In the genomic region with DNA sequence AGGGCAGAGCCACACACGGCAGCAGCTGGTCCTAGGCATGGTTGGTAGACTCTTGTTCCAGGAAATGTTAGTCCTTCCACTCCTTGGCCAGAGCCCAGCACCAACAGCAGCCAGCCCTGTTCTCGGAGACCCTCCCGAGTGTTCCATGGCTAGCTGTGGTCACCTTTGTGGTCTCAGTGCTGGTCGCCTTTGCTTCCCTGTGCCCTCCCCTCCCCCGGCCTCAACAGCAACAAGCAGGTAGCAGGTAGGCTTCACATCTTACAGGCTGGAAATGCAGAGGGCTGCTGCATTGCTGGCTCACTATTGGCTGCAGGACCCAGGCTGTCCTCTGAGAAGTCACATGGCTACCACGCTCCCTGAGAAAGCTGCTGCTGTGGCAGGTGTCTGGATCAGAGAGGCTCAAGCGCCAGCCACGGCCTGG, we compare ENCODE assay signal across 10 mouse cellular contexts.
DNase-seq lines count a peak whose midpoint lies in the region; ATAC-seq and TF ChIP-seq lines count a peak whose summit lies in the region.
"Had no signal": no experiment of that assay in that cellular context is flagged by ENCODE, and none has a peak within 500 bp of the region (broad histone marks: within the 10 kb centered on the region; RNA-seq: fewer than 3 reads in every experiment).

No protein-coding gene starts in this region.

- intact Hi-C loops in gastrocnemius, postnatal 14 days (cut with DNase I; ENCODE audit: low total_unique reads), result loop anchor here (5.0 kb wide), 1 partner anchor 77 kb away; a partner anchor contains a TSS

- peak overlapping the region; percentile 83 for H3K27ac ChIP-seq in liver, postnatal 0 days (ENCODE audit: low read depth)
- no peak overlapping the region for H3K27ac ChIP-seq in liver, embryonic 12.5 days

- WGBS in liver, postnatal 0 days (ENCODE audit: insufficient replicate concordance), result 79% methylated on average over 8 of the region's 8 CpGs
- 60% methylated on average over 8 of the region's 8 CpGs for WGBS in liver, embryonic 12.5 days (ENCODE audit: insufficient replicate concordance)

- no peaks in the 10 kb centered on the region for H3K27me3 ChIP-seq in liver, postnatal 0 days (ENCODE audit: insufficient read depth, low read length)
- H3K27me3 ChIP-seq in liver, embryonic 12.5 days (replicated peaks), result peaks cover under 1% of the 10 kb centered on the region; the same call in 1 of the 2 replicates

- peaks cover 25% of the 10 kb centered on the region for H3K4me1 ChIP-seq in liver, postnatal 0 days (ENCODE audit: insufficient read depth)
- peaks cover 37% of the 10 kb centered on the region for H3K4me1 ChIP-seq in liver, embryonic 12.5 days

- no peak for TF ChIP-seq CTCF in liver, postnatal 0 days (IDR thresholded peaks at IDR 0.05; ENCODE audit: low read depth)

- no peaks in the 10 kb centered on the region for H3K36me3 ChIP-seq in liver, postnatal 0 days (replicated peaks; ENCODE audit: insufficient read depth, low read length)
- H3K36me3 ChIP-seq in liver, embryonic 12.5 days, result no peaks in the 10 kb centered on the region

- H3K4me3 ChIP-seq in liver, postnatal 0 days (ENCODE audit: low read depth, low read length), result no peak overlapping the region
- H3K4me3 ChIP-seq in liver, embryonic 12.5 days, result no peak overlapping the region

- H3K9ac ChIP-seq in liver, postnatal 0 days (replicated peaks), result no peak overlapping the region
- H3K9ac ChIP-seq in liver, embryonic 12.5 days, result no peak overlapping the region
- H3K9ac ChIP-seq: lung, embryonic 14.5 days had no signal

- ATAC-seq in liver, postnatal 0 days, result no peak
- ATAC-seq in liver, embryonic 12.5 days, result no peak

- no peak for TF ChIP-seq EP300 in liver, postnatal 0 days (IDR thresholded peaks at IDR 0.05; ENCODE audit: low read depth)

- H3K9me3 ChIP-seq in liver, postnatal 0 days (ENCODE audit: low read length), result no peaks in the 10 kb centered on the region
- H3K9me3 ChIP-seq in liver, embryonic 12.5 days (replicated peaks), result no peaks in the 10 kb centered on the region

- H3K4me2 ChIP-seq in liver, postnatal 0 days (ENCODE audit: low read depth, low read length), result no peak overlapping the region
- H3K4me2 ChIP-seq in liver, embryonic 12.5 days, result no peak overlapping the region
- H3K4me2 ChIP-seq: lung, embryonic 14.5 days had no signal

- peak; percentile 52 to 57 for DNase-seq in cerebellum, postnatal 14 days
- no peak for DNase-seq in cerebellum, adult 9-11 months
- no peak for DNase-seq in liver, postnatal 0 days
- DNase-seq in gastrocnemius, postnatal 14 days, result peak; percentile 51
- peak; percentile 52 to 69 for DNase-seq in kidney, postnatal 36 days
- DNase-seq in ovary, postnatal 10 days (ENCODE audit: low spot score), result no peak
- no peak for DNase-seq in layer of hippocampus, adult 11-12 months (ENCODE audit: low spot score)
- DNase-seq: lung, embryonic 14.5 days; thymus, postnatal 36 days had no signal

Comparison
In these comparisons a context has a peak if more than half of its experiments do, and no peak if none do; other contexts are left out.
1. DNase-seq: peak in cerebellum, postnatal 14 days (2 of 2), gastrocnemius, postnatal 14 days (single experiment) and kidney, postnatal 36 days (2 of 2); none in cerebellum, adult 9-11 months (single experiment), liver, postnatal 0 days (single experiment), ovary, postnatal 10 days (single experiment) and layer of hippocampus, adult 11-12 months (single experiment).